Mouse (Mus musculus) kidney, adult 9 months (tissue): ENCODE data around the gene Eno3.

Experiments used
- DNase-seq: peaks from one replicate; pipeline ENCODE4 v3.0.0; 2022

Eno3 gene

DNA sequence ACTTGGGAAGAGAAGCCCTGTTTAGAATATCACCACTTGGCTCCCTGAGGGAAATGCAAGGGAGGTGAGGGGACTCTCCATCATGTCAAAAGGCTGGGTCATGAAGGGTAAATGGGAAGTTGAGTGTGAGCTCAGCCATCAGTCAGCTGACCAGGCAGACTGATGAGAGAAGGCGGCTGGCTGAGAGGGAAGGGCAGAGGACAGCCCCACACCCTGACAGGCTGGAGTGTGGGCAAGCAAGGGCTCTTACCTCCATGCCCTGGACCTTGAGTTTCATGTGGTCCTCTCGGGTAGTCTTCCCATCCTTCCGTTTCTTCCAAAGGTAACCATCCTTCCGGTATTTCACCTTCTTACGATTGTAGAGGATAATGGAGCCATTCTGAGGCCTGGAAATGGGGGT is 26.6 kb downstream of the Eno3 start:
- DNase-seq, result no peak

DNA sequence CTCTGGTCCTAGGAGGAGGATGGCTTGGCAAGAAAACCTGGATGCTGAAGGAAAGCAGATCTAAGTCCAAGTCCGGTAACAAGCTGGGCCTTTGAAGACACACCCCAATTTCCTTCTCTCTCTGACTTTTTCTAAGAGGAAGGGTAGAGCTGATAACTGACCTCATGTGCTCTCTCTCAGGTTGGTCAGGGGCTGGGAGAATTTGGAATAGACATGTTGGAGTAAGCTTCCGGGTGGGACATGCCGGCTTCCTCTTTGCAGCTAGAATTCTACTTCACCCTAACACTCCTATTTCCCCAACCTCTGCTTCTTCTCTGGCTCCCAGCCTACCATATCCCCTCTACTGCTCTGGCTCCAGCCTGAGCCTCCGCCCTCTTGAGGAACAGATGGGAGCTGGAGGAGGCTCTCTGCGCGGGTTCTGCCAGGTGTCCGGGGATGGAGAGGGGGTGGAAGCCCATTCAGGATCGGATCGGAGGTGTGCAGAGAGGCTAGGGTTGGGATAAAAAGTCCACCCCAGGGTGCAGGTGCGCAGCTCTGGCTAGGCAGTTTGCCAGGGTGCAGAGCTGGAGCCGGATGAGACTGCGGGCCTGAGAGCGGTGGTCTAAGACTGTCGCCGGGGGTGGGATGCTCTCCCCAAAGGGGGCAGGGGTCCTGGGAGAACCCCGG is 30.0 kb downstream of the Eno3 start:
- peak; percentile 33 for DNase-seq

DNA sequence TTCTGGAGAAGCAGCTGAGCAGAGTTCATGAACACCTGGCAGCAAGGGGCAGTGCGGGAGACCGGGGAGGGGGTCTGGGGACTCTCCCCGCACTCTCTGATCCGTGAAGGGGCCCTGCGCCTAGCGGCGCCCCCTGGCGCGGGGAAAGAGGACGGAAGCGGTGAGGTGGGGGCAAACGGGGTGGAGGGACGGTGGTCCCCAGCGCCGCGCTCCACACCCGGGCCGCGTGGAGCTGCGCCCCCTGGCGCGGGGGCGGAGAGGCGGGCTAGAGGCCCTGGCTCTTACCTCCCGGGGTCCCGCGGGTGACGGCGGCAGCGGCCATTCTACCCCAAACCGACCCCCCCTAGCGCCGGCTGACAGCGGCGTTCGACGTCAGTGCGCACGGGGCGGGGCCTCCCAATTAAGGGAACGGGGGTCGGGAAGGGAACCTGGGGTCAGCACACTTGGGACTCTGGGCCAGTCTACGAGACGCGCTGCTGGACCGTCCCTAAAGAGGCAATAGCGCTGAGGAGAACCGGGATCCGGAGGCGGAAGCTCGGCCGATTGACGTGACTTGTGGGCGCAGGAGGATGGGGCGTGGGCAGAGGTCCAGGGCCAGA is 30.7 kb downstream of the Eno3 start, which contains the start of gene Camta2:
Camta2 (minus strand) TSS at position 505 of the 599 bp plus-strand sequence.
- DNase-seq, result peak; percentile 86

DNA sequence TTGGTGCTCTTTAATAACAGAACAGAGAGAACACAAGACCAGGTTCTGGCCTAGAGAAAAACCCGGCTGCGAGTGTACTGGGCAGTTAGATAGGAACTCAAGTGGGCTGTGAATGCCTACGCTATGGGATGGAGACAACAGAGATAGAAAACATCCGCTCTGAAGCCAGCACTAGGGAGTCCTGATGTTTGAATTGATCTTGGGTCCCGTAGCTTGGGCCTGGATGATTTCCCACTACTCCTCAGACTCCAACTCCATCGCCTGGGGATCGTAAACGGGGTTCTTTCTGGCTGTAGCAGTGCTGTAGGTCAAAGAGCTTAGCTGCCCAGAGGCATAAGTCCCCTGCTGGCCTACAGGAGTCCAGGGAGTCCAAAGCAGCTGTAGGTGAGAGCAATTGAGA is 31.4 kb downstream of the Eno3 start:
- DNase-seq, result no peak

DNA sequence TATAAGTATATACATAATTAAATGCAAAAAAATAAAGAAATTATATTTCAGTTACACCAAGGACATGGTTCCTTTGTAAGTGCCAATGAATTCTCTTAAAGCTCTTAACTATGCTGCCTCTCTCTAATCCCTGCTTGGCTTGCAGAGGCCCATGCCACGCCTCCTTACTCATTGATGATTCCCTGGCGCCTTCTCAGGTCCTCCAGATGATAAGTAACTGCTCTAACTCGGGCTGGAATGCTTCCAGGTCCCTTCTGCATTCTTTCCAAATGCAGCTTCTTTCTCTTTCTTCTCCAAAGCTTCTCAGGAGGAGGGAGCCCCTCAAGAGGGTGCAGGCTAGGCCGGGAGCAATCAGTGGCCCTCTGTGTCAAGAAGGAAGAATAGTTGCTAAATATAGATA is 32.6 kb downstream of the Eno3 start:
- peak; percentile 76 for DNase-seq

DNA sequence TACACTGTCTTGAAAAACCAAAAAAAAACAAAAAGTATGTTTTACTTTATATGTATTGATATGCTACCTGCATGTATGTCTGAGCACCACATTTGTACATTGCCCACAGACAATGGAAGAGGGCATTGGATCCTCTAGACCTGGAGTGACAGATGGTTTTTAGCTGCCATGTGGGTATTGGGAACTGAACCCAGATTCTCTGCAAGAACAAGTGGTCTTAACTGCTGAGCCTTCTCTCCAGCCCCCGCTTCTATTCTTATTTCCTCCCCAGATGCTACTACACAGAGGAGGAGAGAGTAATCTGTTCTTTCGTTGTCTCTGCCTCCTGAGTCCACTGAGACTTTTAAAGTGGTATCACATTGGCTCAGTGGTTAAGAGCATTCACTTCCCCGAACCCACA is 36.5 kb downstream of the Eno3 start:
- no peak for DNase-seq

DNA sequence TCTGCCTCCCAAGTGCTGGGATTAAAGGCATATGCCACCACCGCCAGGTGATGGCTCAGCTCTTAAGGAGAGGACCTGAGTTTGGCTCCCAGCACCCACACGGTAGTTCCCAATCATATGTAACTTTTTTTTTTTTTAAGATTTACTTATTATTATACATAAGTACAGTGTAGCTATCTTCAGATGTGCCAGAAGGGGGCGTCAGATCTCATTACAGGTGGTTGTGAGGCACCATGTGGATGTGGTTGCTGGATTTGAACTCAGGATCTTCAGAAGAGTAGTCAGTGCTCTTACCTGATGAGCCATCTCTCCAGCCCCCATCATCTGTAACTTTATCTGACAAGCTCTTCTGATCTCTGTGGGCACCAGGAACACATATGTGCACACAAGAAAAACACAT is 40.4 kb downstream of the Eno3 start:
- DNase-seq, result peak; percentile 20

DNA sequence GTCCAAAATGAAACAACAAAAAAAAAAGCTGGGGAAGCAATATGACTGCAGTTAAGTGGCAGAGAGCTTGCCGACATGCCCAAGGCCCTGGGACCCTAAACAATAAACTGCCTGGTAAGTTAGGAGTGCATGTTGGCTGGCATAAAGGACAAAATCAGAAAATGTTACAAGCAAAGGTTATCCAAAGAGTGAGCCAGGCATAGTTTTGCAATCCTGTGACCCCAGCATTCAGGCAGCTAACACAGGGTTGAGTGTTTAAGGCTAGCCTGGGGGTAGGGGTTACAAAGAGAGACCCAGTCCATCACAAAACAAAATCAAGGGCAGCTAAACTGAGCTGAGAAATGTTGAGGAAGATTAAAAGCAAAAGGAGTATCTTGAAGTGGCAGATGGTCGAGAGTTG is 42.0 kb downstream of the Eno3 start:
- DNase-seq, result no peak

DNA sequence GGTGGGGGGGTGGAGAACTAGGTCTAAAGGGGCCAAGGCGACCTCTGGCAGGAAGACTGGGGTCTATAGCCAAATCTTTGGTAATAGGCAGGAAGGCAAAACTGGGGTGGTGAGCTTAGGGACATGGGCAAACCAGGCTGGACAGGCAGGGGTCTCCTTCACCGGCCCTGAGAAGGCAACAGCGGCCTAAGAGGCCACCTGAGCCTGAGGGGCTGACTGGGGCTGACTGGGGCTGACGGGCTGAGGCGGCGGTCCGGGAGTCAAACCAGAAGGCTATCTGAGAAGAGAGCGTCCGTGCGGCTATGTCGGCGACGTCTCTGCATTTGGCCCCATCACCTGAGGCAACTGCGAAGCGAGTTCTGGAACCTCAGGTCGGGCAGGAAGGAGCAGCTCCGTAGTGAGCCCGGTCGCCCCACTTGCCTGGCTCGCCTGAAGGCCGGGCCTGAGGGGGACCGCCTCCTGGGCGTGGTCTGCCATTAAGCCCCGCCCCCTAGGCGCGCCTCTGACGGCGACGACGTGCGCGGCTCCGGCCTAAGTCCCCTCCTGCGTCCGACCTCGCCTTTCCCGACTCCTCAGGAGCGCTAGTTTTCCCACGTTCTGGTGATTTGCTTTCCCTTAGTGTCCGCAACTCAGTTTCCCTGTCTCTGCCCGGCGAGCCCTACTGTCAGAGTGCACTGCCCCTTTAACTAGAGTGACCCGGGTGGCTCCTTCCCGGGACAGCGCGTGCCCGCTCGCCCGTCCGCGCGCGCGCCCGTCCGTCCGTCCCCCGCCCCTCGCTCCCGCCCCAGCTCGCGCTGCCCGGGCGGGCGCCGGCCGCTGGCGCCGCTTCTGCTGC is 42.9 kb downstream of the Eno3 start, which contains the start of the genes Inca1 and Kif1c:
Inca1 (minus strand) TSS at position 434 of the 835 bp plus-strand sequence.
Kif1c (plus strand) TSS at position 827 of the 835 bp plus-strand sequence.
- DNase-seq, result peak; percentile 96

DNA sequence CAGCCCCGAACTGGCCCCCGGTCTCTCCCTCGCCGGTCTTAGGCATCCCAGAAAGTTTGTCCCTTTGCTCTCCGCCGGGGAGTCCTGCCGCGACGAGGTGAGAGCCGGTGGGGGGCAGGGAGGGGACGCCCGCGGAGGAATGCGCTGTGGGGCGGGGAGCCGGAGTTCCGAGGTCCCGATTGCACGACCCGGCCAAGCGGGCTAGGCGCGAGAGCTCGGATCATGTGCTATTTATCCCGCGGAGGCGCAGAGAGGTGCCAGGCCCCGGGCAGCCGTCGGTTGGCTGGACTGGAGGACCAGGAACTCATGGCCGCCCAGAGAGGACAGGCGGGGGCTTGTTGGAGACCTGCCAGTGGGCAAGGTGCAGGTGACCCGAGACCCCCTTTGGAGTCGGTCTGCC is 43.6 kb downstream of the Eno3 start:
- DNase-seq, result peak; percentile 83

DNA sequence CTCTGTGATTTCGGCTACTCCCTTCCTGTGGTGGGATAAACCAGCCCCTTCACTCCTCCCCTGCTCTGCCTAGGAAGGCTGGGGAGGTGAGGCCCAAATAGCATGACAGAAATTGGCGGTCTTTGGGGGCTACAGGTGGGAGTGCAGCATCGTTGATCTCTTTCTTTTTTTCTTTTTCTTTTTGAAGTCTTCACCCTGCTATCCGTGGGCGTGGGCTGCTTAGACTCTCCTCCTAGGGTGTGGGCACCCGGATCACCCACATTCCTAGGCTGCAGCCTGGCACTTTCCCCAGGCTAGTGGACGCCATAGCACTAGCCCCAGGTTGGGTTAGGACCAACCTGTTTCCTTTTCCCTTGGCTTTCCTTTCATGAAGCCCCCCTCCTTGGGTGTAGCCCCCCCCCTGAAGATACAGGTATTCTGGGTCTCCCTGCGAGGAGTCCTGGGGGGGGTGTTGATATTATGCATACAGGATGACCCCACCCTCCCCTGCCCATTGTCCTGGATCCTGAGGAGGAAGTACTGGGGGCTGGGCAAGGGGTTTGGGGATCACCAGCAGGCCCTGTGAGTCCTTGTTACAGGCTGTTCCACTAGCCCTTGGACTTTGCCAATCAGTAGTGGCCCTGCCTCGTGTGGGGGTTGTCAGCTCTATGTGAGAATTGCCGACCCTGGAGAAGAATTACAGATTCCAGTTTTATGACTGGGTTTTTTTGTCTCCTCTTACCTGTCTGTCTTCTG is 44.4 kb downstream of the Eno3 start:
- DNase-seq, result peak; percentile 21

DNA sequence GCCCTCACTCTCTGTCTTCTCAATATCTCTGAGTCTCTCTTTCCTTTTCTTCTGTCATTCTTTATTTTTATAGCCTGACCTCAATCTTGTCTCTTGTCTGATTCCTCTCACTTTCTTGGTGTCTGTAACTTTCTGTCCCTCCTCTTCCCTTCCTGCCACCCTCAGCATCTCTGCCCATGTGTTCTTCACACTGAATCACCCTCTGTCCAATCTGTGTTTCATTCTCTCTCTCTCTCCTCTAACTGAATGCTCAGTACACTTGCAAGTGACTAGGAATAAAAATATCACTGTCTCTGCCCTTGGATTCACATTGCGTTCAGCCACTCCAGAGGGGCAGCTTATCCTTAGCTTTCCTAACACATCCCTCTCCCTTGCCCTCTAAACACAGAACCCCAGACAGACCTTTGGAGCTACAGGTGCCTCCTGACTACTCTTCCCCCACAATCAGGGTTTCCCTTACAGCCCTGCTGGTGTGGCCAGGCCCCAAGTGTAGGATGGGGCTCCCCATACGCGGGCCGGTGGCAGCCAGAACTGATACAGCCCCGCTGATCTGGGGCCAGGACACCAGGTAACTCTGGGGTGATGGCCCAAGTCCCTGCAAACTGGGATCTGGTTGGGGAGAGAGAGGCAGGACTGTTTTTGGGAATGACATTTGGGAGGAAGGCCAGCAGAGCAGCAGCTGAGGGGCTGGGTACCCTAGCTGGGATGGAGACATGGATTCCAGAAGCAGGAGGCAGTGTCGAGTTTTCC is 45.2 kb downstream of the Eno3 start:
- DNase-seq, result no peak

DNA sequence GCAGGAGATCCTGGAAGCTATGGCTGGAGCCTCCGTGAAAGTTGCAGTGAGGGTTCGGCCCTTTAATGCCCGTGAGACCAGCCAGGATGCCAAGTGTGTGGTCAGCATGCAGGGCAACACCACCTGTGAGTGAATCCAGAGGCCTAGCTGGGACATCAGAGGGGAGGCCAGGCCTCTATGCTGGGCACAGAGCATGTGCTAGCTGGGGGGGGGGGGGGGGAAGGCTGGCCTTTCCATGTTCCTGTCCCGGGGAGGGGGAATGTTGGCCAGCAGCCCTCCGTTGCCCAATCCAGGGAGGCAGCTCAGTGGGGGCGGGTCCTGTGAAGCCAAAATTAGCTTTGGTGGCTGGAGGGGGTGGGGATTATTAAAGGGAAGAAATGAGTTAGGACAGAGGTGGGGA is 45.8 kb downstream of the Eno3 start:
- DNase-seq, result no peak

DNA sequence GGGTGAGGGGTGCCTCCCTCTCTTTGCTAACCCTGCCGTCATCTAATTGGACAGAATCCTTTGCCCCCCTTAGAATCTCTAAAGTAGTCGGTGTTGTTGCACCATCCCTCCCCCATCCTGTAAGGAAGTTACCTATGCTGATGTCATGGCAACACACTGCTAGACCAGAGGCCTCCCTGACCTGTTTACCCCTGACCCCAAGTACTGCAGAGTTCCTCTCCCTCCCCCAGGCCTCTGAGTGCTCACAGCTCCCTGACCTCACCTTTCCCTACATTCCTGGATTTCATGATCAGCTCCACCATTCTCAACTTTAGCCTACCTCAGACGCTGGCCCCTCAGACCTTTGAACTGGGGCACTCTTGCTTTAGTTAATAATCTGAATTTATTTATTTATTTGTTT is 49.1 kb downstream of the Eno3 start:
- peak; percentile 20 for DNase-seq

DNA sequence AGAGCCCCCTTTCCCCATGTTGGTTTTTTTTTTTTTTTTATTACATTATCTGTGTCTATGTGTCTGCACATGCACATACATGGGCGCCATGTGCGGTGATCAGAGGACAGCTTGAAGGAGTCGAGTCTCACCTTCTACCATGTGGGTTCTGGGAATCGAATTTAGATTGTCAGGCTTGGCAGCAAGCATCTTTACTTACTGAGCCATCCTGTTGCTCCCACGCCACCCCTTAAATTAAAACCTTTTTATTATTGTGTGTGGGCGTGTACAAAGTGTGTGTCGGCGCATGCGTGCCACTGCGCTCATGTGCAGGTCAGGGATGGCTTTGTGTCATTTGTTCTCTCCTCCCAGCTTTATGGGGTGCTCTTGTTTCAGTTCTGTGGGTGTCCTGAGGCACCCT is 54.0 kb downstream of the Eno3 start:
- DNase-seq, result no peak
